Mouse (Mus musculus): Measurements from ENCODE around the gene Focad.

Focad gene

DNA sequence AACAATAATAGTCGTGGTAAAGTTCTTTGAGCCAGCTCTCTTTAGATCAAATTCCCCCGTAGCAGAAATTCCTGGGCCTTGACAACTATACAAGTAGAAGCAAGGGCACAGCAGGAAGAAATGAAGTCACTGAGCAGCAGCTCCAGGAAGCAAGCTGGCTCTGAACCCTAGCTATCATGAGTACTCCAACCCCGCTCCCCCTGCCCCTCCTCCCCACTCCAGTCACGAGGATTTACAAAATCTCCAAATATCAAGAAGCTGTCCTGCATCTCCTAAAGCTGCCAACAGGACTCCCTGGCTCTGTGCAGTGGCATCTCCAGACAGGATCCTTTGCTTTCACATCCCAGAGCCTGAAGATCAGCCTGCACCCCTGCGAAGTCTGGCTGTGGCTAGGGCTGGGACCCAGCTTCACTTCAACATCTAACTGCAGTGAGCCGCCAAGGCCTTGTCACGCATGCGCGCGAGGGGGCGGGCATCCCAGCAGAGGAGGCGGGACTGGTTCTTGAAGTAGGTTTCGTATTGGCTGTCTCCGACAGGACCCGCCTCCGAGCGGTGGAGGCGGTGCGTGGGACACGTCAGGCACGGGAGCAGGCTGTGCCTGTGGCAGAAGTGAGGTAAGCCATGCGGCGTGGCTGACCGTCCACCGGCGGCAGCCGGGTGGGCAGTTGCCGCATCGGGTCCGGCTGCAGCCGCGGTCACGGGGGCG lies at the start of gene Focad:
Gene Focad, plus strand, starts transcription at position 568 of the 706 bp plus-strand sequence.
- DNase-seq: peak; percentile 99

DNA sequence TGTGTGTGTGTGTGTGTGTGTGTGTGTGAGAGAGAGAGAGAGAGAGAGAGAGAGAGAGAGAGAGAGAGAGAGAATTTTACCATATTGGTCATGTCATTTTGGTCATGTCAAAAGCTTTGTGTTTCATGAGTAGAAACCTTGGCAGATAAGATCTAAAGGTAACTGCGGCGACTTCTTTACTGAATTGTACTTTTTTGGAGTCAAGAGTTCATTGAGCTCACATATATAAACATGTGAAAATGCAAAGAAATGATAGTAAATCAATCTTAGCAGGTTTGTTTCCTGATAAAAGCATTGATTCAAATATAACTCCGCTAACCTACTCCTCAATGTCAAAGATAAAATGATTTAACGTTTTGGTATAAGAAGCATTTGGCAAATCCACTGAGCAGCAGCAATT lies 49.3 kb upstream of the Focad start:
- no peak for DNase-seq

- DNase-seq: peak; percentile 2
These were observed 48.1 kb upstream of the Focad start for GRCm38 (mm10) chr4:88046280-88046679.

- no peak for DNase-seq
These were observed 19.0 kb upstream of the Focad start for GRCm38 (mm10) chr4:88075388-88075787.

DNA sequence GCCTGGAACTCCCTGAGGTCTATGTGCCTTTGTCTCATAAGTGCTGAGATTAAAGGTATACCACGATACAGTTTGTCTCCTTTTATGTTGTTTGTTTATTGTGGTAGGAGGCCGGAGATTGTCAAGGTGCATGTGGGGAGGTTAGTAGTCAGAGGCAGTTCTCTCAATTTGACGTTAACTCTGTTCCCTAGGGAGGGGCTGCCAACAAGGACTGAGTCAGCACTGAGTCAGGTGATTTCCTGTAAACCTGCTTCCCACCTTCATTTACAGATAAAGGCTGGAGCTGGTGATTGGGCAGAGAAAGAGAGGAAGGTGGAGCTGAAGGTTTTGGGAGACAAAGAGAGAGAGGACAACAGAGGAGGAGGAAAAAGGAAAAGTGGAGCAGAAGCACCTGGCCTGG lies 15.4 kb upstream of the Focad start:
- no peak for DNase-seq

- no peak for DNase-seq
These were observed 13.0 kb upstream of the Focad start for GRCm38 (mm10) chr4:88081417-88081816.

DNA sequence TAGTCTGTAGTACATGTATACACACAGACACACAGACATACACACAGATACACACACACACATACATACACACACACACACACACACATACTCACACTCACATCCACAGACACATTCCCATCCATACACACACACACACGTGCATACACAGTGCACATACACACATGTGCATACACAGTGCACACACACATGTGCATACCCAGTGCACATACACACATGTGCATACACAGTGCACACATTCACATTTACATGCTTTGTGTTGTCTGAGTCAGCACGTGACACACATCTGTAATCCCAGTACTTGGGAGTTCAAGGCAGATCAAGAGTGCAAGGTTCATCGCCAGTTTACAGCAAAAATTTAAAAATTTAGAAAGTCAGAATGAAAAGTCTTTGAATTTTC lies 12.5 kb upstream of the Focad start:
- no peak for DNase-seq

- no peak for DNase-seq
These were observed 12.0 kb upstream of the Focad start for GRCm38 (mm10) chr4:88082381-88082780.

DNA sequence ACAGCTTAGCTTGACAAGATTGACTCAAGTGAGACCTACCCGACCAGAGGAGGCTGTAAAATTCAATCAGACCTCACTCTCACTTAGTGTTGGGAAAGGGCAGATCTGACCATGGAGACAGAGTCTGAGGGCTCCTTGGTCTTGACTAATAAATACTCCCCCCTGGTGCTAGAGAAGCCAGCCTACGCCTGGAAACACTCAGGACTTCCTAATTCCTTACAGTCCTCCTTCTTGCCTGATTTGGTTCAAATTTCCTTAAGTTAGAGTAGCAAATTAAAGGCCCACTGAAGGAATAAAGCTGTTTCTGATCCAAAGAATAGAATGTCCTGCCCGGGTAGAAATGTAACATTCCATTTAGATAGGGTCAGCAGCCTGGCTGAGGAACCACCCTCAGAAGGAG lies 10.6 kb upstream of the Focad start:
- DNase-seq: no peak

DNA sequence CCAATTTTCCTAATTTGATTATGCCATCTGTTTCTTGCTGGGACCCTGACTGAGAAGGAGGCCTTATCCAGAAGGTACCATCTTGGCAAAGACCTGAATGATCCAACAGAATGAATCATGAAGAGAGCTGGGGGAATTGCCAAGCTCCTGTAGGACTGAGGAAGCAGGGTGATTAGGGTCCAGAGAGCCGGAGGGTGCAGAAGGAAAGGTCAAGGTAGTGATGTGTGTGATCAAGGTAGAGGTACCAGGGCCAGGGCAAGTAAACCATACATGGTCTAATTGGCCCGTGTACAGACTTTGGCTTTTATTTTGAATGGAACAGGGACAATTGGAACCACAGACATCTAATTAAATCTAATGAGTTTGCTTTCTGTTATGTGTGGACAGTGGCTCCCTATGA lies 4.1 kb upstream of the Focad start:
- no peak for DNase-seq

GRCm38 (mm10) chr4:88094768-88095420 lies 465 bp downstream of the Focad start:
- DNase-seq: no peak

GRCm38 (mm10) chr4:88095693-88096092 lies 1.3 kb downstream of the Focad start:
- DNase-seq: peak; percentile 8

DNA sequence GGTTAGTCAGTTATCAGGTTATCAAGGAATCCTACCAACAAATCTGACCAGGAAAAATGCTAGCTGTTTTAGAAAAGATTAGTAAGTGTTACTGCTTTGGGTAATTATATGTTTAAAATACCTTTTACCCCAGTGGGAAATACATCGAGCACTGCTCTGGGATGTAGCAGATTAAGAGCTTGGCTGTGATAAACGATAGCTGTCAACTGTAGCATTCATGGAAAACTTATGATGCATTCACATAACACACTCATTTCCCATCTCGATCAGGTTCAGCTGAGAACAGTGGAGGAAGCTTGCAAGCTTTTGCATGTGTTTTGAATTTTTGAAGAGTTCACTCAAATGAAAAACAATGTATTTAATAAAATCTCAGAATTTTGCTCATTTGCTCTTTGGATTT lies 14.2 kb downstream of the Focad start:
- no peak for DNase-seq

DNA sequence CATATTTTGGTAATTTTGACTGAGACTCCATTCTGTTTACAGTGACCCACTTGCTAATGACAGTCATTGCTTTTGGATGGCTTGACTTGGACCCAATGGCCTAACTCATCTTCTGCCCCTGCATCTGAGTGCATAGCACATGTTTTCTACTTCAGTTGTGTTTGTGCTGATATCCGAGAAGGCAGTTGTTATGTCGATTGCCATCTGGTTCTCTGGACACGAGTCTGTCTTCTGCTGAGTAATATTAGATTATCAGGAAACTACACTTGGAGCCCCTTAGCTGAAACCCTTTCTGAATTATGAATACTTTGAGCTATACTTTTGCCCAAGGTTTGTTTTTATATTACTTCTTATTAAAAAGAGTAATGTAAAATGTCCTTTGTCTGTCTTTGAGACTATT lies 22.9 kb downstream of the Focad start:
- no peak for DNase-seq

DNA sequence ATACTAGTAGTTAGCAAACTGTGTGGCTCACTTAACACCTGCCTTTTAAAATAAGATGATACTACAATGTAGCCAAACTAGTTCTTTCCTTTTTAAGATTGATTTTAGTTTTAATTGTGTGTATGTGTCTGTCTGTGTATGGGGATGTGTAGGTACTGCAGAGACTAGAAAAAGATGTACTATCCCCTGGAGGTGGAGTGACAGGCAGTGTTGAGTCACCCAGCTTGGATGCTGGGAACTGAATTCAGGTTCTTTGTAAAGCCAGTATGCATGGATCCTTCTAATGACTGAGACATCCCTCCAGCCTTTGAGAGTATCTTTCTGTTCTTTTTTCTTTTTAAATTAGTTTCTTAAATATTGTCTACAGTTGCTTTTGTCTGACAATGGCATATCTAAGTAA lies 23.5 kb downstream of the Focad start:
- DNase-seq: no peak

GRCm38 (mm10) chr4:88118750-88119395 lies 24.4 kb downstream of the Focad start:
- no peak for DNase-seq

GRCm38 (mm10) chr4:88120091-88120490 lies 25.7 kb downstream of the Focad start:
- no peak for DNase-seq

DNA sequence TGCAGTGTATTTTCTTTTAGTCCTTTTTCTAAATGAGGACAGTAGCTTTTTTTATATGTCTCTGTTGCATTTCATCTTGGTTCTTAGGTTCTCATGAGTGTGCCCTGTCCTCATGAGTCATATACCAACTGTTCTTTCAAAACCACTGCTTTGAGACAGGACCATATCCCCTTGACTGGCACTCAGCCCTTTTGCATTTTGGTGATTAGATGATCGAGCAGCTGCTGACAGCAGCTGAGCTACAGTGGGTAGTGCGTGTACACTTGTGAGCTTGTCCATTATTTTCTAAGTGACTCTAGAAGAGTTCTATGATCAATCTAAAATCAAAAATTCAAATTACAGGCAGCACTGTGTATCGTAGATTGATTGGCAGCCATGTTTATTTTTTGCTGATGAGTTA lies 28.0 kb downstream of the Focad start:
- DNase-seq: no peak

DNA sequence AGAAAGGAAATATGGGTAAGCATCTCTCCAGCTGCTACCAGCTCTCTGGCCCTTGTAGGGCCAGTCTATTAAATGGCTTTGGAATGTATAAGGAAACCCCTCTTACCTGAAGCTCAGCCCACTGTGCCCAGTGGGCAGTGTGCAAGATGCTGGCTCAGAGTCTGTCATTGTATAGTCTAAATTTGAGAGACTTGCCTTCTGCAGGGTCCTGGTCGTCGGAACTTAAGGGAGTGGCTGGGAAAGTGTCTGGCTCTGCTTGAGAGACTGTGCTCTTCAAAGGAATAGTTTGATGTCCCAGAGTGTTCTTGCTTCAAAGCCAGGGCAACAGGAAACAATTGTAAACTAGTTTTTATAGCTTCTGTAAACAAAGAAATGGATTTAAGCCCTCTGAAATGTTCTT lies 41.5 kb downstream of the Focad start:
- DNase-seq: peak; percentile 31

DNA sequence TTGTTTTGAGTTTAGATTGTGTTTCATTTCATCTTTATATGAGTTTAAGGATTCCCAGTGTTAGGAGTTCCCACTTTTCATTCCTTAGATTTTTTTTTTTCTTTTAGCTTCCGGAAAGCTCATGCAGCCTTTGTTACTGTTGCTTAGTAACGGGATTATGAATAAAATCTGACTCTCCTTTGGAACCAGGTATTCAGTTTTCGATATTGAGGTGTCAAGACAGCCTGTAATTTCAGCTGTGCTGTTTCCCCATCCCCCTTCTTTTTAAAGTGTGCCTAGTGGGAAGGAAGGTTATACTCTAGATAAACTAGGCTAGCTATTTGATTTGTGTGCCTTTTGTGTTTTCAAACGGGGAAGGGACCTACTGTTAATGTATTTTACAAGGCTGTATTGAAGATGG lies 42.1 kb downstream of the Focad start:
- DNase-seq: no peak

DNA sequence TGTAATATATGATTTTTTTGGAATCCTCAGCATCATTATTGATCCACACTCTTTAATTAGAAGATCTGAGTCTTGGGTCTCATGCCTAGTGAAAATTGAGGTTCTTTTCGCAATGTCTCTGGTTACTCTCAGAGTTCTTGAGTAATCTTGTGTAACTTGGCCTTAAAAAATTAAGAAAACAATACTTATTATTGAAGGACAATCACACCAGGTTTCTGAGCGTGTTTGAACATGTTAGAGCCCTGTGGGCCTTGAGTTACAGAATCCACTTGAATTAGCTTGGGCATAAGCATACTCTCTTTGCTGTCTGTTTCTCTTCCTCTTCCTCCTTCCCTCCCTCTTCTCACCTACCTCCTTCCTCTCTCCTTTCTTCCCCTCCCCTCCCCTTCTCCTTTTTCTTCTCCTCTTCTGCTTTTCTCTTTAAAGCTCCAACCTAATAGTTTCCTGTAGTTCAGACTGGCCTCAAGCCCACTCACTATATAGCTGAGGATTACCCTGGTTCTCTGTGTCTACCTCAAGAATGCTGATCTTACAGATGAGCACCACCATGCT lies 44.0 kb downstream of the Focad start:
- no peak for DNase-seq

GRCm38 (mm10) chr4:88149462-88149861 lies 55.0 kb downstream of the Focad start:
- DNase-seq: no peak

GRCm38 (mm10) chr4:88155490-88156160 lies 61.2 kb downstream of the Focad start:
- peak; percentile 8 for DNase-seq
